Mouse (Mus musculus) G1E-ER4 (cell line): ENCODE data around the gene Tbc1d24. TPM values are rescaled to one million over a fixed set of nuclear protein-coding genes. Genes with fewer than 3 reads are reported as not detected.

Experiments
- GATA1 ChIP-seq: IDR thresholded peaks from one replicate; pipeline ENCODE4 v1.8.0; 2012; ENCODE audit warnings: low read length, inconsistent platforms
- polyA plus RNA-seq: library from polyadenylated mRNA; stranded (reverse); fragments of >175 nt; gene quantifications from 2 replicates; pipeline ENCODE4 v1.2.3, GENCODE M21; 2012

Tbc1d24 gene
- polyA plus RNA-seq, 1 experiment, result 14.4 TPM

- TF ChIP-seq GATA1, result no peak
These were observed 11.5 kb upstream of the Tbc1d24 start for GRCm38 (mm10) chr17:24216836-24217235.

GRCm38 (mm10) chr17:24213186-24213585 is 7.8 kb upstream of the Tbc1d24 start:
- TF ChIP-seq GATA1, result no peak

GRCm38 (mm10) chr17:24212441-24213018 is 7.2 kb upstream of the Tbc1d24 start:
- TF ChIP-seq GATA1, result no peak

- no peak for TF ChIP-seq GATA1
These were observed 6.5 kb upstream of the Tbc1d24 start for GRCm38 (mm10) chr17:24211631-24212440.

- no peak for TF ChIP-seq GATA1
These were observed 5.2 kb upstream of the Tbc1d24 start for GRCm38 (mm10) chr17:24210591-24210990.

- TF ChIP-seq GATA1, result no peak
These were observed 4.5 kb upstream of the Tbc1d24 start for GRCm38 (mm10) chr17:24209916-24210240.

- TF ChIP-seq GATA1, result no peak
These were observed 3.9 kb upstream of the Tbc1d24 start, which contains the start of gene Ntn3 for GRCm38 (mm10) chr17:24209043-24209915. Ntn3 (minus strand) TSS chr17:24209531.

- TF ChIP-seq GATA1, result no peak
These were observed 3.3 kb upstream of the Tbc1d24 start for GRCm38 (mm10) chr17:24208641-24209042.

- TF ChIP-seq GATA1, result no peak
These were observed 2.6 kb upstream of the Tbc1d24 start for GRCm38 (mm10) chr17:24207768-24208640.

GRCm38 (mm10) chr17:24206451-24207351 is 1.3 kb upstream of the Tbc1d24 start:
- TF ChIP-seq GATA1, result no peak

GRCm38 (mm10) chr17:24205908-24206361 is 573 bp upstream of the Tbc1d24 start:
- no peak for TF ChIP-seq GATA1

- TF ChIP-seq GATA1, result no peak
These were observed 516 bp downstream of the Tbc1d24 start for GRCm38 (mm10) chr17:24204846-24205245.

- no peak for TF ChIP-seq GATA1
These were observed 1.5 kb downstream of the Tbc1d24 start for GRCm38 (mm10) chr17:24203611-24204534.
